8 mouse cellular contexts compared by ENCODE assay signal in the genomic region with DNA sequence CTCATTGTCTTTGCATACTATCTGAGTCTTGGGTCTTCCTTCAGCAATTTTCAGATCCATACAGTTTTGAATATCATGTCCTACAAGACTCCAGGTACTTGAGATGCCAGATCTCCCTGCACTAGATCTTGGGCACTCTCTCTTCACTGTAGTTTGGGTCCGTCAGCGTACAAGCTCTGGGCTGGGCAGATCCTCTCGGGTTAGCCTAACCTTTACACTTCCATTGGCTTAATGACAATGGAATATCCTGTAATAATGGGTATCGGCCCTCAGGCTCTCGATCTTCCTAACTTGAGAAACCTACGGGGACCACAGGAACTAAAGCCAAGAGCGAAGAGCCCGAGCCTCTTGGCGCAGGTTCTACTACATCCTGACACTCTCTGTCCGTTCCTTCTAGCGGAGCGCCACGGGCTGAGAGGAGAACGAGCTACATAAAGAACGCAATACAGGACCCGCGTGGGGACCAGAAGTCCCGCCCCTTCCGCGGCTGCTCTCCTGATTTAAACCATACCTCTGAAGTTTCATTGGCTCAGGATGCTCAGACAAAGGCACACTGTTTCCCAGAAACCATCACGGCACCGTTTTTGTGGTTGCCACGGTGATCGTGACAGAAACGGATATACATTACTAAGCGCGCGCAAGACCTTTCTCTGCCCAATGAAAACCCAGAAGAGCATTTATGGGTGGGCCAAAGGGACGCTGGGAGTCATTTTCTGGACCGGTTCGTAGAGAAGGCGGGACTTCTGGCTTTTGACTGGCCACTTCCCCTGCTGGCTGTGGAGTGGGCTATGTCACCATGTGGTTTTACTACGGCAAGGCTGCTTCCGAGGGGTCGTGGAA. TPM values are rescaled to one million over a fixed set of nuclear protein-coding genes. Genes with fewer than 3 reads are reported as not detected.
DNase-seq lines count a peak whose midpoint lies in the region; ATAC-seq and TF ChIP-seq lines count a peak whose summit lies in the region.

No protein-coding gene starts in this region.

- peak; percentile 21; the same call in 1 of the 2 replicates for TF ChIP-seq CTCF in layer of hippocampus, adult 2 months (conservative IDR thresholded peaks at IDR 0.05)
- TF ChIP-seq CTCF in lung, embryonic 14.5 days (IDR thresholded peaks at IDR 0.05; ENCODE audit: low read depth), result 0 out of 2 replicates have a peak, but pooled peaks have one; percentile 6
- TF ChIP-seq CTCF in olfactory bulb, adult 2 months (IDR thresholded peaks at IDR 0.05; ENCODE audit: insufficient read depth, low read depth, low read length), result no peak
- TF ChIP-seq CTCF in thymus, adult 2 months (IDR thresholded peaks at IDR 0.05; ENCODE audit: borderline replicate concordance, control insufficient read depth, extremely low read depth, insufficient read depth, low read length, poor library complexity), result no peak

- no peaks in the 10 kb centered on the region for H3K27me3 ChIP-seq in forebrain, embryonic 15.5 days
- H3K27me3 ChIP-seq in lung, embryonic 14.5 days (ENCODE audit: insufficient read depth, low read length), result no peaks in the 10 kb centered on the region
- no peaks in the 10 kb centered on the region for H3K27me3 ChIP-seq in thymus, adult 2 months (ENCODE audit: control insufficient read depth, insufficient read depth, low read length)

- 9% methylated on average over 35 of the region's 35 CpGs for WGBS in forebrain, embryonic 15.5 days
- WGBS in lung, embryonic 14.5 days, result 7% methylated on average over 35 of the region's 35 CpGs
- WGBS in olfactory bulb, adult 2 months, result 4% methylated on average over 35 of the region's 35 CpGs
- 8% methylated on average over 35 of the region's 35 CpGs for WGBS in thymus, adult 2 months

- H3K4me2 ChIP-seq in forebrain, embryonic 15.5 days (replicated peaks), result peak overlapping the region; percentile 81
- H3K4me2 ChIP-seq in lung, embryonic 14.5 days, result peak overlapping the region; percentile 76

- peaks cover 13% of the 10 kb centered on the region for H3K4me1 ChIP-seq in forebrain, embryonic 15.5 days
- H3K4me1 ChIP-seq in lung, embryonic 14.5 days (ENCODE audit: insufficient read depth), result peaks cover 3% of the 10 kb centered on the region; the same call in 1 of the 2 replicates
- H3K4me1 ChIP-seq in olfactory bulb, adult 2 months (ENCODE audit: control insufficient read depth, insufficient read depth, low read length), result 0 out of 2 replicates have a peak, but pooled peaks cover 2% of the 10 kb centered on the region
- peaks cover 8% of the 10 kb centered on the region for H3K4me1 ChIP-seq in thymus, adult 2 months (replicated peaks; ENCODE audit: control insufficient read depth, insufficient read depth, low read length)

- peak overlapping the region; percentile 94 for H3K27ac ChIP-seq in forebrain, embryonic 15.5 days (replicated peaks)
- peak overlapping the region; percentile 90 for H3K27ac ChIP-seq in layer of hippocampus, adult 2 months
- peak overlapping the region; percentile 85 for H3K27ac ChIP-seq in lung, embryonic 14.5 days (ENCODE audit: low read depth)
- H3K27ac ChIP-seq in olfactory bulb, adult 2 months (ENCODE audit: insufficient read depth, low read depth, low read length), result peak overlapping the region; percentile 83
- H3K27ac ChIP-seq in thymus, adult 2 months (ENCODE audit: control insufficient read depth, insufficient read depth, low read length), result peak overlapping the region; percentile 33

- H3K9me3 ChIP-seq in forebrain, embryonic 15.5 days, result no peaks in the 10 kb centered on the region
- no peaks in the 10 kb centered on the region for H3K9me3 ChIP-seq in lung, embryonic 14.5 days (ENCODE audit: low read depth, low read length)

- H3K36me3 ChIP-seq in forebrain, embryonic 15.5 days, result no peaks in the 10 kb centered on the region
- H3K36me3 ChIP-seq in lung, embryonic 14.5 days (ENCODE audit: insufficient read depth), result no peaks in the 10 kb centered on the region
- no peaks in the 10 kb centered on the region for H3K36me3 ChIP-seq in thymus, adult 2 months (ENCODE audit: control insufficient read depth, insufficient read depth, low read length)

- intact Hi-C loops in heart, postnatal 36 days (cut with DNase I), result loop anchor here (2.0 kb wide), 2 partner anchors 26 to 30 kb away; a partner anchor contains a TSS

- peak; percentile 57 for TF ChIP-seq POLR2A in olfactory bulb, adult 2 months (IDR thresholded peaks at IDR 0.05; ENCODE audit: insufficient read depth, low read depth, low read length)
- peak; percentile 80 for TF ChIP-seq POLR2A in thymus, adult 2 months (IDR thresholded peaks at IDR 0.05; ENCODE audit: control insufficient read depth, extremely low read depth, insufficient read depth, low read length, poor library complexity)

- peak; percentile 98 for ATAC-seq in forebrain, embryonic 15.5 days (replicated peaks)
- peak; percentile 98 for ATAC-seq in lung, embryonic 14.5 days (ENCODE audit: insufficient read depth)

- peak; percentile 99 for DNase-seq in ES-CJ7 (ENCODE audit: low read depth, low spot score)
- peak; percentile 97 for DNase-seq in cerebellum, adult 11-12 months
- peak; percentile 85 to 87 for DNase-seq in heart, postnatal 36 days
- peak; percentile 94 to 98 for DNase-seq in layer of hippocampus, adult 2 months (ENCODE audit: low spot score in 2 of 2)
- peak; percentile 98 for DNase-seq in lung, embryonic 14.5 days
- DNase-seq in thymus, adult 2 months, result peak; percentile 94

- peak overlapping the region; percentile 66 for H3K9ac ChIP-seq in forebrain, embryonic 15.5 days (replicated peaks)
- H3K9ac ChIP-seq in lung, embryonic 14.5 days, result peak overlapping the region; percentile 68

- peak overlapping the region; percentile 45 for H3K4me3 ChIP-seq in forebrain, embryonic 15.5 days
- peak overlapping the region; percentile 75 for H3K4me3 ChIP-seq in layer of hippocampus, adult 2 months
- H3K4me3 ChIP-seq in lung, embryonic 14.5 days (ENCODE audit: low read depth, low read length), result peak overlapping the region; percentile 47
- H3K4me3 ChIP-seq in olfactory bulb, adult 2 months (ENCODE audit: insufficient read depth, low read depth, low read length), result peak overlapping the region; percentile 78
- H3K4me3 ChIP-seq in thymus, adult 2 months (ENCODE audit: control insufficient read depth, insufficient read depth, low read length), result peak overlapping the region; percentile 69

RNA-seq across cellular contexts. Expression of a gene that starts 16.4 kb away (rescaled TPM):
- 15.9 TPM in 2 replicates for polyA plus RNA-seq in forebrain, embryonic 15.5 days (2015; fragmentation: Nextera tagmentation; extraction: Ambion mirVana)
- total RNA-seq in heart, postnatal 36 days (2021), result 1 to 10 TPM; 2.8 to 3.7 TPM
- 10 to 100 TPM; 11.0 to 11.4 TPM for total RNA-seq in layer of hippocampus, adult 2 months (2021)
- polyA plus RNA-seq in lung, embryonic 14.5 days (2014; fragmentation: Nextera tagmentation; extraction: Ambion mirVana), result 9.6 and 11.1 TPM in 2 replicates
- not detected in 2 replicates for polyA plus RNA-seq in olfactory bulb, adult 2 months (2012; ENCODE audit: insufficient read depth, insufficient read length, low replicate concordance, missing spikeins)
- 8.7 and 9.3 TPM in 2 replicates for polyA plus RNA-seq in thymus, adult 2 months (2012; rRNA removed)

RNA-seq across cellular contexts. Expression of a gene that starts 22.0 kb away (rescaled TPM):
- 0.61 and 0.84 TPM in 2 replicates for polyA plus RNA-seq in forebrain, embryonic 15.5 days (2015; fragmentation: Nextera tagmentation; extraction: Ambion mirVana)
- under 1 TPM; 0.25 to 0.38 TPM for total RNA-seq in heart, postnatal 36 days (2021)
- total RNA-seq in layer of hippocampus, adult 2 months (2021), result 1 to 10 TPM in 1 of 2 experiments, under 1 TPM in 1; 0.64 to 1.2 TPM
- 0.73 and 0.97 TPM in 2 replicates for polyA plus RNA-seq in lung, embryonic 14.5 days (2014; fragmentation: Nextera tagmentation; extraction: Ambion mirVana)
- polyA plus RNA-seq in olfactory bulb, adult 2 months (2012; ENCODE audit: insufficient read depth, insufficient read length, low replicate concordance, missing spikeins), result not detected in 2 replicates
- 1.0 and 1.8 TPM in 2 replicates for polyA plus RNA-seq in thymus, adult 2 months (2012; rRNA removed)

RNA-seq across cellular contexts. Expression of a gene that starts 27.2 kb away (rescaled TPM):
- polyA plus RNA-seq in forebrain, embryonic 15.5 days (2015; fragmentation: Nextera tagmentation; extraction: Ambion mirVana), result 659 and 698 TPM in 2 replicates
- 100 to 1,000 TPM; 550 to 562 TPM for total RNA-seq in heart, postnatal 36 days (2021)
- total RNA-seq in layer of hippocampus, adult 2 months (2021), result 100 to 1,000 TPM; 401 to 427 TPM
- 1,356 and 1,409 TPM in 2 replicates for polyA plus RNA-seq in lung, embryonic 14.5 days (2014; fragmentation: Nextera tagmentation; extraction: Ambion mirVana)
- 651 TPM in 1 of 2 replicates, not detected in the other for polyA plus RNA-seq in olfactory bulb, adult 2 months (2012; ENCODE audit: insufficient read depth, insufficient read length, low replicate concordance, missing spikeins)
- 2,545 and 2,907 TPM in 2 replicates for polyA plus RNA-seq in thymus, adult 2 months (2012; rRNA removed)

RNA-seq across cellular contexts. Expression of a gene that starts 28.4 kb away (rescaled TPM):
- polyA plus RNA-seq in forebrain, embryonic 15.5 days (2015; fragmentation: Nextera tagmentation; extraction: Ambion mirVana), result 11.7 and 12.5 TPM in 2 replicates
- total RNA-seq in heart, postnatal 36 days (2021), result 1 to 10 TPM; 2.5 to 2.9 TPM
- 10 to 100 TPM in 1 of 2 experiments, 1 to 10 TPM in 1; 8.7 to 11.5 TPM for total RNA-seq in layer of hippocampus, adult 2 months (2021)
- polyA plus RNA-seq in lung, embryonic 14.5 days (2014; fragmentation: Nextera tagmentation; extraction: Ambion mirVana), result 8.1 TPM in 2 replicates
- not detected in 2 replicates for polyA plus RNA-seq in olfactory bulb, adult 2 months (2012; ENCODE audit: insufficient read depth, insufficient read length, low replicate concordance, missing spikeins)
- polyA plus RNA-seq in thymus, adult 2 months (2012; rRNA removed), result 10.8 and 11.4 TPM in 2 replicates

RNA-seq across cellular contexts. Expression of a gene that starts 48.7 kb away (rescaled TPM):
- 0.20 and 0.50 TPM in 2 replicates for polyA plus RNA-seq in forebrain, embryonic 15.5 days (2015; fragmentation: Nextera tagmentation; extraction: Ambion mirVana)
- not detected for total RNA-seq in heart, postnatal 36 days (2021)
- under 1 TPM; 0.15 to 0.22 TPM for total RNA-seq in layer of hippocampus, adult 2 months (2021)
- polyA plus RNA-seq in lung, embryonic 14.5 days (2014; fragmentation: Nextera tagmentation; extraction: Ambion mirVana), result not detected in 2 replicates
- polyA plus RNA-seq in olfactory bulb, adult 2 months (2012; ENCODE audit: insufficient read depth, insufficient read length, low replicate concordance, missing spikeins), result not detected in 2 replicates
- polyA plus RNA-seq in thymus, adult 2 months (2012; rRNA removed), result 0.89 and 3.0 TPM in 2 replicates

Comparison
In these comparisons a context has a peak if more than half of its experiments do, and no peak if none do; other contexts are left out.
1. Peak in every context shown above with its lines: DNase-seq, ATAC-seq, H3K4me3 ChIP-seq and H3K27ac ChIP-seq.
2. H3K27ac ChIP-seq: peak in every context shown above with its lines; median percentile 94 in forebrain, embryonic 15.5 days; 90 in layer of hippocampus, adult 2 months; 85 in lung, embryonic 14.5 days; 83 in olfactory bulb, adult 2 months; 33 in thymus, adult 2 months.
3. CTCF ChIP-seq: peak in layer of hippocampus, adult 2 months (single experiment) and lung, embryonic 14.5 days (single experiment); none in olfactory bulb, adult 2 months (single experiment) and thymus, adult 2 months (single experiment).